Mouse (Mus musculus): ENCODE measurements around the gene Fbxw4.

DNA sequence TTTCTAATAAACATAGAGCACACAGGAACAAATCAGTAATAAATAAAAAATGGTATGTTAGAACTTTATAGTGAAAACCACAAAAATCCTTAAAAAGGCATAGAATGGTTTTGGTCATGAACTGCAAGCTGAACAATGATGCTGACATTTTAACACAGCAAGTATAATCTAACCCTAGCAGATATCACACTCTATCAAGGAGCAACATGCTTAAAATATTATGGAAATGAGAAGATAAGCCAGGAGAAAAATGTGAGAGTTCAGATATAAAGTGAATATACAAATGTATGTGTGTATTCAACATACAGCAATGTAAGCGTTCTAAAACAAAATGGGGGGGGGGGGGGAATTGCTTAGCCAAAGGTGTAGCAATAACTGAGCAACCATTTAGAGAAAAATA is 2.3 kb downstream of the Fbxw4 start:
- TF ChIP-seq POLR2A (IDR thresholded peaks at IDR 0.05; ENCODE audit: insufficient read depth, low read depth, low read length) (no peak), CTCF (IDR thresholded peaks at IDR 0.05; ENCODE audit: insufficient read depth, low read depth, low read length) (no peak)
